Mouse (Mus musculus): ENCODE measurements at regions not wholly inside any gene's neighbourhood (a gene's known extent, or its start where the extent isn't known, plus 50 kb on each side); places are given as distances from the start of the nearest gene placed in this dataset.
A peak's percentile ranks its signal among the peaks of the same experiment; 100 is the strongest.
"Not testable (repeated sequence)": the region's sequence is repeated elsewhere in the genome, so short reads cannot be mapped to it uniquely, and the experiment has no call there.

- DNase-seq = peak; percentile 42
Observed at GRCm38 (mm10) chr14:86307806-86308205, 833.2 kb downstream of the Diaph3 start.

GRCm38 (mm10) chr14:86301666-86302065 is 839.4 kb downstream of the Diaph3 start:
- DNase-seq = no peak

DNA sequence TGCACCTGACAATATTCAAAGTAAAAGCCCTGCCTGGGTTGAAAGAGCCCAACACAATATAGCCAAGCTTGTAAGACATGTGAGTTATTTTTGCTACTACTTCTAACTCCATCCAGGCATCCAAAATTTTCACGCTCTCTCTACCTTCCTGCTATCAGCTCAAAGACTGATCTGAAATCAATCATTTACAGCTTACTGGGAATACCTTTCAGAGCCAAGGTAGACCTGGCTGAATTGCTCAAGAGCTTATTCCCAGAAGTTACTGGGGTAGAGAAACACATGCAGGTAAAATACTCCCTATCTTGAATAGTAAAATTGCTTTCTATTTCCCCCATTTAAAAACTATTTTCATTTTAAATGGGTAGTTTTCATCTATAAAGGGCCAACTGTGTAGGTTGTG is 840.2 kb downstream of the Diaph3 start:
- no peak for DNase-seq

- no peak for DNase-seq
Observed at GRCm38 (mm10) chr14:86297991-86298390, 843.0 kb downstream of the Diaph3 start.

- DNase-seq = not testable (repeated sequence)
Observed at GRCm38 (mm10) chr14:86294606-86295005, 846.4 kb downstream of the Diaph3 start.

DNA sequence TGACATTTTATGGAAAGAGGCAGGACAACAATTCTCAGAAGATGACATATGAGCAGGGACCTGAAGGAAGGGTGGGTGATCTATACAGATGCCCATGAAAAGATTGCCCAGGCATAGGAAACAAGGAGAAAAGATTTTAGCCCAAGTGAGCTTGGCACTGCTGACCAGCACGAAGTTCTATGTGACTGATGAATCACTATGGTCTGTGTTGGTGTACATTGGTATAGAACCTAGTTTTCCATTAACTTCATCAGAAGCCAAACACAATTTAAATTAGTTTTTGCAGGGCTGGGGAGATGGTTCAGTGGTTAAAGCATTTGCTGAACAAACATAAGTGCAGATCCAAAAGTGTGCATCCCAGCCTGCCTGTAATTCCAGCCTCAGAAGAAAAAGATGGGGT is 847.2 kb downstream of the Diaph3 start:
- DNase-seq = no peak

DNA sequence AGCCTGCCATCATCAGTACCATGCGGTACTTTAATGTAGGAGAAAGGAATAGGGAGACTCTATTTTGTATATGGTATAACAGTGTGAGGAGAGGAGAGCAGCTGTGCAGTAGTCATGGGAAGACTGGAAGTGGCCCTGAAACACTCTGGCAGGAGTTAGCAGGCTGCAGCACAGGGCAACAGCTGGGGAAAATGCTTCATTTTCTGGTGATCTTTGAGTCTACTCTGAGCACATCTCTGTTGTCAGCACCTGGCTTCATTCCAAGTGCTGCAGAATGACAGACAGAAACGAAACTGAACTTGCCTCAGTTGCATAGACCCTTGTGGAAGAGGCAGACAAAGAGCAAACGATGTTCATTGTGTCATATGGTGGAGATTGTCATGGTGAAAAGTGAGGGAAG is 847.7 kb downstream of the Diaph3 start:
- DNase-seq = no peak

DNA sequence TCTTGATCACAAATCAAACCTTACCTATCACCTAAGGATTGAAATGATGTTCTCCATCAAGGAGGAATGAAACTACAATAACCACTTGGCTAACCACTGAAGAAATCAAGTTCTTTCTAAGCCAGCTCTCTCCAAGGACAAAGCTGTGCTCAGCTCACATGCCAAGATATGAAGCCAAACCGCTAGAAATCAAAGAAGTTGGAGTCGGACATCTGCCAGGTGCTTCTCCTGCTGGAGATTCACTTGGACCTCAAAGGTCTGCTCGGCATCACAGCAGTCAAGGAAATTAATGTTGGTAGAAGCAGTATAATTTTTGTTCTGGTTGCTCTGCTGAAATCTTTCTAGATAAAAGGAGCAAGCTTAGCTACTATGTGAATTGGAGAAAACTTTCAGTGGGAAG is 850.5 kb downstream of the Diaph3 start:
- DNase-seq = no peak

DNA sequence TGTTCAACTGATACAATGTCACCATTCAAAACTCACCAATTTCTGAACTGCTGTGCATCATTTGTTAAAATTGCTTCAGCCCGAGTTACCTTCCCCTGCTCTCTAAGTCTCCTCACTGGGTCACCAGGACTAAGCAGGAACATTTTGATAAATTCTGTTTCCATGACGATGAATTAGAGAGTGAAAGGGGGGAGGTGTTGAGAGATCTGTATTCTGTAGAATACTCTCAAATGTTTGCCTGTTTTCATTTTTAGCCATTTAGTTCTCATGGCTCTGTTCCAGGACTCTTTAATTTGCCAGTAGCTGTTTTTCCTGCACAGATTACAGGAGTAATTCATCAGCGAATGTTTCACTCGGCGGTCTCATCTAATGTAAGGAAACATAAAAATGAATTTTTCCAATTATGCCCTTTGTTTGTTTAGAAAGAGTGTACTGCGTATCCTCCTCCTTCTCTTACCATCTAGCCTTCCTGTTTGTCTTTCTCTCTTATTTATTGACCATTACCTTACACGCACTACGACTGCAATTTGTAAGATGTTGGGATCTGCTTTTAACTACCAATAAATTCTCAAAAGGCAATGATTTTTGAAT is 879.3 kb downstream of the Diaph3 start:
- DNase-seq = no peak

DNA sequence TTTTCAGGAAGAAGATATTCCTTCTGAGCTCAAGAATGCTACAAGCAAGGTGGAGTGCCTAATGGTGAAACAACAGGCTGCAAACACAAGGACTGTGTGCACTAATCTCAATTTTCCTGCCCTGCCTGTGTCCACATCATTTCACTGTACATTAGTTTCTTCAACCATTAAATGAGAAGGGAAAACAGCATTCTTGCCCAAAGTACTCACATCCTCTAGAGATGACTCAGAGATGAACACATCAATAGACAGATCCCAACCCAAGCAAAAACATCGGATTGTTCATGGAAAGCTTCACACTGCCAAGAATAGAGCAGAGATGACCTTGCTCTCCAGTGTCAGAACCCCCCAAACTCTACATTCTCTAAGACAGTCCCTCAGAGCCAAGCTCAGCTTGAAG is 886.8 kb downstream of the Diaph3 start:
- DNase-seq = no peak

DNA sequence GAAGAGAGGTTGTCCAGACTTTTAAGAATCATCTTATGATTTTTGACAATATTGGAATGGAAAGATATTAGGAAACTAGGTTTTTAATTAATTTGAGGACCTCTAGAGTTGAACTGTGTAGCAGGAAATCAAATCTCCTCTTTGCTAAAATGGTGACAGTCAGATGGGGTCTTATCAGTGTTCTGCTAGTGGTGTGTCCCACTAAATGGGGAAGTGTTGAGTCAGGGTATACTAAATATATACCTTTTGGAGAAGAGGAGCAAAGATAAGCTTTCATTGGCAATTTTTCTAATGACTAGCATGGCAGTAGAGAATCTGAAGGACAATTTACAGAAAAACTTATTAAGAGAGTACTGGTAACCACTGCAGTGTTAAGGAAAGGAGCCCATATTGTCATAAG is 889.4 kb downstream of the Diaph3 start:
- no peak for DNase-seq

DNA sequence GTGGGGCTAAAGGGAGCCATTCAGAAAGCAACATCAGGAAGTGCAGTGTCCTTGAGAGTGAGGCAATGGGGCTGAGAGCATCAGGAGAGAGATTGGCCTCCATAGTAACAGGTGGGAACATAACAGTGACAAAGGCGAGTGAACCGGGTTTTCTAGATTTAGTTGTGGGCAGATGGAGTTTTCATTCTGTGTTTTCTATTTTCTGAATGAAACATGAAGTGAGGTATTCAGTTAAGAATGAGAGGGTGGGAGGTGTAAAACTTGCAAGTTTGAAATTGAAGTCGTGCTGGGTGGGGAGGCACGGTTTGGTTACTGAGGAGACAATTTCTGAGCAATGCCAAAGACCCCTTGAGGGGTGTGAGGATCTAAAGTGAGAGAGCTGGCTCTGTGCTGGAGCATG is 893.3 kb downstream of the Diaph3 start:
- peak; percentile 17 for DNase-seq

DNA sequence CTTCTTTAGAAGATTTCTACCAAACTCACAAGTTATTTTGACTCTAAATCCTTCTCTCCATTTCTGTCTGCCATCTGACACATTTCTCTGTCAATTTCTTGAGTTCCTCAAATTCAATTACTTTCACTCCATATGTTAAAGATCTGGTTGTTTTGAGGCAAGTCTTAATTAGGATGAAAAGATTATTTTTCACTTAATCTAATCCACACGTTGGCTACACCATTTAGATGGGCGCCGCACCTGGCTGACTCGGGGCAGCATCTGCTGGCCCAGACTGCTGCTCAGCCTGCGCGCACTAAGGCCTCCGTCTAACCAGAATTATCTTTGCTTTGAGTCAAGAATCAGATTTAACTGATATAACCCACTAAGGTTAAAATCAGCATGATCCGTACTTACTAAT is 894.3 kb downstream of the Diaph3 start:
- DNase-seq = no peak

GRCm38 (mm10) chr14:86243662-86244061 is 897.4 kb downstream of the Diaph3 start:
- DNase-seq = no peak

DNA sequence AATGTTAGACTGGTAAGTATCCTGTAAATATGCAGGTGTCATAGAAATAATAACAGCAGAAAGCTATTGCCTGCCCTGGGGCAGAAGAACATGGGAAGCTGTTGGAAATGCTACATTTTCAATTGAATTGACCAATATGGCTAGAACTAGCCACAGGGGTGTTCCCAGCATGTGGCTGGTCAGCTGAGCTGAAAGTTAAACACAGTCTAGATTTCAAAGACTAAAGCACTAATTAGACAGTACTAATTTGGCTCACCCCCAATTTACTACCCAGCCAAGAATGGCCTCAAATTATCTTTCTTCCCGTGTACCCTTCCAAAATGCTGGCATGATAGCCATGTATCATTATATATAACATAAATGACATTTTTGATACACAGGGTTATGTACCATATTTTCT is 898.2 kb downstream of the Diaph3 start:
- DNase-seq = no peak

DNA sequence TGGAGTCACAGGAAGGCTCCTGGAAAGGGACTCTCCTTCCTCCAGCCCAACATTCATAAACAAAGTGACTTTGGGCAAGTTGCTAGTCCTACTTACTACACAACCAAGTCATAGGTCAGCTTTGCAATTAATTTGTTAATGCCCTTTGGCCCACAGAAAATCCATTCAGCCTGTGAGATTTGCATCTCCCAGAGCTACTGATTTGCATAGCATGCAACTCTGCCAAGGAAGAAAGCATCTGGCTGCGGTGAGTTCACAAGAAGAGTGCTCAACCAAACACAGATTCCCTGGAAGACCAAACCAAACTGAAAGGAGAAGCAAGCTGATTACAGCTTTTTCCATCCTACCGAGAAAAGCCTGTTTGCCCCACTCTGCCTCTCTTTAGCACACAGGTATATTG is 901.9 kb downstream of the Diaph3 start:
- no peak for DNase-seq

GRCm38 (mm10) chr14:86233305-86233704 is 907.7 kb downstream of the Diaph3 start:
- no peak for DNase-seq

DNA sequence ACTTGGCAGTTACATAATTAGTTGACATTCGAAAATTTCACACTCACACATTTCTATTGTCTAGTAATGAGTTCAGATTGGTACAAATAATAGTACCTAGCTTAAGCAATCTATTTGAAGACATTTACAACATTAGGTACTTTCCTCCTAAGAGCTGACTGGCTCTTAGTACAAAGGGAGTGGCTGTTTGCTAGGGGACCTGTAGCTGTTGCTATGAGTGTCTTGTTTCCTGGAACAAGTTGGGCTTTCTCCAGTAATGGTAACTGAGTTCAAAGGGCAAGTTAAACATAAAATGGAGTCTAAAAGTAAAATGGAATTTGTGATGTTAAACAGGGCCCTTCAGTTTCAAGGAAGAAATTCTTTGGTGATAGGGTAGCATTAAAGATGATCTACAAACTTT is 910.4 kb downstream of the Diaph3 start:
- no peak for DNase-seq

DNA sequence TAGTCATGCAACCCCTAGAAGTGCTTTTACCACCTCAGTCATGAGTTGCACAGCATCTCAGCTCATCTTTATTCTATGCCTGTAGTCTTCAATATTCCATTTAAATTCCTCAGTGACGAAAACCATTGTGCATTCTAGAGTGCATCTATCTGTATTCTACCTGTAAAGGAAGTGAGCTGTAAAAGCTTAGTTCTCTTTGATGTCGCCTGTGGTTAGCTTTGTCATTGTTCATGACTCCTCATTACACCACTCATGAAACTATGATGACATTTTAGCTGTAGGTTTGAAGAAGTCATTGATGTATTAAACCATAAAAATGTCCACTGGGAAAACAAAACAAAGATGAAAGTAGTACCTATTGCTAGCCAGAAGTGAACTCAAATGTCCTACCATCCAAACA is 911.3 kb downstream of the Diaph3 start:
- DNase-seq = no peak

DNA sequence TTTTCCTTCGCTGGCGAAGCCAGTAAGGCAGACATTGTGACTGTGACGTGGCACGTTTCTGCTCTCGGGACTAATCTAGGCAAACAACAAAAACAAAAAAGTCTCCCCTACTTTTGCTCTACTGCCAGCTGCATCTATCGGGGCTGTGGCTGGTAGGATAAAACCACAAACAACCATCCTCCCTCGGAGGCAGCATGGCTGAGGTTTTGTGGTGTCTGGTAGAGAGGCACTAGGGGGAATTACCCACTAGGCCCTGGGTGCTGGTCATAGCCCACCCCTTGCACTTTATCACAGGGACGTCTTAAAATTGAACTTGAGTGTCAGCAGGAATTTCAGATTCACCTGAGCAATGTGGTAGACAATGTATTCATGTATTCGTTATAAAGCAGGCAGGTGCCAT is 925.3 kb downstream of the Diaph3 start:
- DNase-seq = no peak

- no peak for DNase-seq
Observed at GRCm38 (mm10) chr14:86211654-86212053, 929.4 kb downstream of the Diaph3 start.

- DNase-seq = no peak
Observed at GRCm38 (mm10) chr14:86204582-86204981, 936.5 kb downstream of the Diaph3 start.

DNA sequence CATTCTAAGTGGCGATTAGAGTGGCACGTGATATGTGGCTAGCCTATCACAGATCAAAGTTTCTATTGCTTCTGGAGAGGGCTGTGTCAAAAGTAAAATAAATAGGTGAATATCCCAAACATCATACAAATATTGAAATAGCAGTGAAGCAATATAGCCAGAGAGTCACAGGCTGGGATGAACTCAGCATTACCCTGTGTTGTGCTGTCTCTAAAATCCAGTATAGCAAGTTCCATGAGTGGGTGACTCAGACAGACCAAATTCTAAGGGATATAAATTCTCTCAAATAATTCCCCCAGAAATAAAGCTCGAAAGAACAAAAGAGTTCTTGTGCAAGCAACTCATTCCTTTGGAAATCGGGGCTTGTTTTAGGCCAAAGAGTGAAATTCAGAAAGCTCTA is 943.2 kb downstream of the Diaph3 start:
- no peak for DNase-seq

GRCm38 (mm10) chr14:86184663-86185381 is 956.2 kb downstream of the Diaph3 start:
- no peak for DNase-seq

GRCm38 (mm10) chr14:86178517-86178916 is 962.5 kb downstream of the Diaph3 start:
- DNase-seq = no peak

Measured in right cerebral cortex, postnatal 25 days (tissue).